7 mouse cellular contexts compared by ENCODE assay signal in genomic region chr7:111082822-111083732, GRCm38 (mm10). TPM values are rescaled to one million over a fixed set of nuclear protein-coding genes. Genes with fewer than 3 reads are reported as not detected.
A peak's percentile ranks its signal among the peaks of the same experiment; 100 is the strongest.
DNase-seq lines count a peak whose midpoint lies in the region; ATAC-seq lines count a peak whose summit lies in the region.

TSS of gene Eif4g2 (minus strand) at chr7:111083030.

- under 1% methylated on average over 67 of the region's 70 CpGs for WGBS in embryonic facial prominence, embryonic 11.5 days
- under 1% methylated on average over 70 of the region's 70 CpGs for WGBS in limb, embryonic 10.5 days
- WGBS in midbrain, embryonic 13.5 days = under 1% methylated on average over 70 of the region's 70 CpGs

- peak within 1 kb of the TSS; percentile 99 for H3K27ac ChIP-seq in embryonic facial prominence, embryonic 11.5 days (replicated peaks; ENCODE audit: low read depth, low read length)
- H3K27ac ChIP-seq in limb, embryonic 10.5 days = peak within 1 kb of the TSS; percentile 100
- peak within 1 kb of the TSS; percentile 100 for H3K27ac ChIP-seq in midbrain, embryonic 13.5 days

- H3K4me1 ChIP-seq in embryonic facial prominence, embryonic 11.5 days (ENCODE audit: control insufficient read depth, insufficient read depth, low read length) = no peaks in the 10 kb centered on the region
- H3K4me1 ChIP-seq in limb, embryonic 10.5 days = peaks cover 16% of the 10 kb centered on the region
- peaks cover 31% of the 10 kb centered on the region for H3K4me1 ChIP-seq in midbrain, embryonic 13.5 days (replicated peaks)

- H3K27me3 ChIP-seq in embryonic facial prominence, embryonic 11.5 days (ENCODE audit: control insufficient read depth, insufficient read depth, low read length) = no peaks in the 10 kb centered on the region
- H3K27me3 ChIP-seq in limb, embryonic 10.5 days (ENCODE audit: low read depth, poor library complexity, severe bottlenecking) = no peaks in the 10 kb centered on the region
- H3K27me3 ChIP-seq in midbrain, embryonic 13.5 days = no peaks in the 10 kb centered on the region

- H3K4me3 ChIP-seq in embryonic facial prominence, embryonic 11.5 days (ENCODE audit: low read depth, low read length) = peak within 1 kb of the TSS; percentile 100
- peak within 1 kb of the TSS; percentile 100 for H3K4me3 ChIP-seq in limb, embryonic 10.5 days
- peak within 1 kb of the TSS; percentile 99 for H3K4me3 ChIP-seq in midbrain, embryonic 13.5 days (replicated peaks)

- H3K36me3 ChIP-seq in embryonic facial prominence, embryonic 11.5 days (replicated peaks; ENCODE audit: control insufficient read depth, insufficient read depth, low read depth, low read length) = peaks cover 10% of the 10 kb centered on the region
- peaks cover 41% of the 10 kb centered on the region for H3K36me3 ChIP-seq in limb, embryonic 10.5 days
- peaks cover 32% of the 10 kb centered on the region for H3K36me3 ChIP-seq in midbrain, embryonic 13.5 days

- DNase-seq in adrenal gland, postnatal 14 days = peak; percentile 99
- DNase-seq in embryonic facial prominence, embryonic 11.5 days (ENCODE audit: low spot score) = peak; percentile 98
- DNase-seq in kidney, adult 11 months = peak; percentile 99
- peak; percentile 98 for DNase-seq in limb, embryonic 10.5 days (ENCODE audit: low spot score)
- DNase-seq in spleen, adult 12 weeks (ENCODE audit: low spot score) = peak; percentile 98

- no peaks in the 10 kb centered on the region for H3K9me3 ChIP-seq in embryonic facial prominence, embryonic 11.5 days (replicated peaks; ENCODE audit: control insufficient read depth, low read length)
- H3K9me3 ChIP-seq in limb, embryonic 10.5 days (replicated peaks) = no peaks in the 10 kb centered on the region
- H3K9me3 ChIP-seq in midbrain, embryonic 13.5 days = no peaks in the 10 kb centered on the region

- ATAC-seq in embryonic facial prominence, embryonic 11.5 days (replicated peaks; ENCODE audit: insufficient number of reproducible peaks, low FRiP score, low TSS enrichment, low read depth) = peak; percentile 99
- peak; percentile 83 for ATAC-seq in granulocyte monocyte progenitor cell, adult 5-6 weeks (replicated peaks; ENCODE audit: poor library complexity, severe bottlenecking)
- peak; percentile 99 for ATAC-seq in midbrain, embryonic 13.5 days

- H3K9ac ChIP-seq in embryonic facial prominence, embryonic 11.5 days (replicated peaks; ENCODE audit: low read length) = peak within 1 kb of the TSS; percentile 100
- H3K9ac ChIP-seq in midbrain, embryonic 13.5 days (replicated peaks) = peak within 1 kb of the TSS; percentile 100

- peak within 1 kb of the TSS; percentile 43 for H3K4me2 ChIP-seq in embryonic facial prominence, embryonic 11.5 days (ENCODE audit: low read depth, low read length)
- peak within 1 kb of the TSS; percentile 92 for H3K4me2 ChIP-seq in midbrain, embryonic 13.5 days (replicated peaks)

RNA-seq across cellular contexts. Expression of gene Eif4g2, which starts in this region (rescaled TPM):
- 933 and 946 TPM in 2 replicates for total RNA-seq in adrenal gland, postnatal 14 days (2021)
- polyA plus RNA-seq in embryonic facial prominence, embryonic 11.5 days (2014; fragmentation: Nextera tagmentation; extraction: Ambion mirVana) = 1,788 and 1,988 TPM in 2 replicates
- 608 and 609 TPM in 2 replicates for total RNA-seq in granulocyte monocyte progenitor cell, adult 5-6 weeks (2014; fragmentation: Nextera tagmentation)
- total RNA-seq in granulocyte monocyte progenitor cell, adult 5-6 weeks (2017) = 735 and 956 TPM in 2 replicates
- polyA plus RNA-seq in limb, embryonic 10.5 days (2016; fragmentation: Nextera tagmentation; extraction: Ambion mirVana) = 1,318 and 1,349 TPM in 2 replicates
- 1,301 and 1,321 TPM in 2 replicates for polyA plus RNA-seq in midbrain, embryonic 13.5 days (2015; fragmentation: Nextera tagmentation; extraction: Ambion mirVana)

Comparison
In these comparisons a context has a peak if more than half of its experiments do, and no peak if none do; other contexts are left out.
1. Peak in every context shown above with its lines: DNase-seq, ATAC-seq, H3K4me3 ChIP-seq and H3K27ac ChIP-seq.